In the genomic region with DNA sequence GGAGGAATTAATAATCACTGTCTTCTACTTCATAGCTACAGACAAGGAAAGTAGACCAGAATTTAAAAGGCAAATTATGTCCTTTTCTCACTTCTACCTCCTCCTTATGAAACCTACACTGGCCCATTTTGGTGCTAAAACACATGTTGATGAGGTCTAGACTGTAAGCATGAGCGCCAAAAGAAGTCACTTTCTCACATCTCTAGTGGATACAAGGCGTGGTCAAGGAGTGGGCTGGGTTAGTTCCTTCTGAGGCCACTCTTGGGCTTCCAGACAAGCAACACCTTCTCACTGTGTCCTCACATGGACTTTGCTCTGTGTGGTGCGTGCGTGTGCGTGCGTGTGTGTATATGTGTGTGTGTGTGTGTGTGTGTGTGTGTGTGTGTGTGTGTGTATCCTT, we compare ENCODE assay signal across 22 mouse cellular contexts. TPM values are rescaled to one million over a fixed set of nuclear protein-coding genes. Genes with fewer than 3 reads are reported as not detected.
DNase-seq lines count a peak whose midpoint lies in the region; ATAC-seq and TF ChIP-seq lines count a peak whose summit lies in the region.
"Had no signal": no experiment of that assay in that cellular context is flagged by ENCODE, and none has a peak within 500 bp of the region (broad histone marks: within the 10 kb centered on the region; RNA-seq: fewer than 3 reads in every experiment).

No protein-coding gene starts in this region.

- H3K36me3 ChIP-seq in stomach, postnatal 0 days (ENCODE audit: control insufficient read depth, insufficient read depth, low read length): no peaks in the 10 kb centered on the region
- H3K36me3 ChIP-seq: embryonic facial prominence, embryonic 12.5 days; embryonic facial prominence, embryonic 15.5 days; forebrain, embryonic 15.5 days; hindbrain, embryonic 10.5 days; hindbrain, embryonic 13.5 days; intestine, embryonic 15.5 days had no signal

- H3K9ac ChIP-seq in stomach, postnatal 0 days (ENCODE audit: low read length): no peak overlapping the region
- H3K9ac ChIP-seq: embryonic facial prominence, embryonic 12.5 days; embryonic facial prominence, embryonic 15.5 days; forebrain, embryonic 15.5 days; hindbrain, embryonic 13.5 days; intestine, embryonic 15.5 days had no signal

- no peak for TF ChIP-seq EP300 in stomach, postnatal 0 days (optimal IDR thresholded peaks at IDR 0.05)

- H3K4me3 ChIP-seq in stomach, postnatal 0 days (ENCODE audit: low read depth, low read length): no peak overlapping the region
- H3K4me3 ChIP-seq: embryonic facial prominence, embryonic 12.5 days; embryonic facial prominence, embryonic 15.5 days; forebrain, embryonic 15.5 days; hindbrain, embryonic 10.5 days; hindbrain, embryonic 13.5 days; intestine, embryonic 15.5 days had no signal

- H3K4me2 ChIP-seq in stomach, postnatal 0 days (replicated peaks; ENCODE audit: low read depth): no peak overlapping the region
- H3K4me2 ChIP-seq: embryonic facial prominence, embryonic 12.5 days; embryonic facial prominence, embryonic 15.5 days; forebrain, embryonic 15.5 days; heart, embryonic 11.5 days; hindbrain, embryonic 13.5 days; intestine, embryonic 15.5 days had no signal

- no peak overlapping the region for H3K27ac ChIP-seq in stomach, postnatal 0 days (replicated peaks)
- H3K27ac ChIP-seq: embryonic facial prominence, embryonic 12.5 days; embryonic facial prominence, embryonic 15.5 days; forebrain, embryonic 15.5 days; hindbrain, embryonic 10.5 days; hindbrain, embryonic 13.5 days; intestine, embryonic 15.5 days had no signal

- no peak for TF ChIP-seq CTCF in stomach, postnatal 0 days (IDR thresholded peaks at IDR 0.05; ENCODE audit: low read depth)

- no peaks in the 10 kb centered on the region for H3K9me3 ChIP-seq in stomach, postnatal 0 days (ENCODE audit: control insufficient read depth, low read length)
- H3K9me3 ChIP-seq: embryonic facial prominence, embryonic 12.5 days; embryonic facial prominence, embryonic 15.5 days; forebrain, embryonic 15.5 days; hindbrain, embryonic 10.5 days; hindbrain, embryonic 13.5 days; intestine, embryonic 15.5 days had no signal

- no peaks in the 10 kb centered on the region for H3K4me1 ChIP-seq in stomach, postnatal 0 days (replicated peaks; ENCODE audit: control insufficient read depth, insufficient read depth)
- H3K4me1 ChIP-seq: forebrain, embryonic 15.5 days; intestine, embryonic 15.5 days had no signal

- peak; percentile 39 for DNase-seq in heart, adult 11 months
- DNase-seq in heart, postnatal 4 days: no peak
- peak; percentile 55 for DNase-seq in right cerebral cortex, adult 18-20 months
- no peak for DNase-seq in right cerebral cortex, adult 2 months (ENCODE audit: low spot score in 2 of 2)
- DNase-seq in stomach, postnatal 0 days (ENCODE audit: low spot score): peak; percentile 7
- DNase-seq in adrenal gland, postnatal 4 days (ENCODE audit: low spot score in 2 of 2): no peak
- DNase-seq: adrenal gland, adult 2 months; adrenal gland, postnatal 14 days; B cell, adult 2 months; cerebellum, adult 18-20 months; cerebellum, adult 9-10 months; gastrocnemius, postnatal 25 days had no signal

- H3K27me3 ChIP-seq in stomach, postnatal 0 days (ENCODE audit: control insufficient read depth, insufficient read depth, low read length): no peaks in the 10 kb centered on the region
- H3K27me3 ChIP-seq: embryonic facial prominence, embryonic 12.5 days; embryonic facial prominence, embryonic 15.5 days; forebrain, embryonic 15.5 days; hindbrain, embryonic 13.5 days; intestine, embryonic 15.5 days had no signal

- ATAC-seq in stomach, postnatal 0 days (ENCODE audit: low FRiP score, low TSS enrichment): no peak
- no peak for ATAC-seq in granulocyte monocyte progenitor cell, adult 5-6 weeks (replicated peaks; ENCODE audit: poor library complexity, severe bottlenecking)
- ATAC-seq: forebrain, embryonic 15.5 days; hindbrain, embryonic 16.5 days; intestine, embryonic 15.5 days had no signal

- WGBS in stomach, postnatal 0 days: 87% methylated on average over 6 of the region's 6 CpGs

RNA-seq across cellular contexts. Expression of a gene that starts 56.4 kb away (rescaled TPM):
- under 1 TPM; 0.86 TPM for total RNA-seq in heart, postnatal 4 days (2021)
- polyA plus RNA-seq in stomach, postnatal 0 days (2015; fragmentation: Nextera tagmentation; extraction: Ambion mirVana): 0.35 and 0.44 TPM in 2 replicates
- not detected in 2 replicates for total RNA-seq in granulocyte monocyte progenitor cell, adult 5-6 weeks (2014; fragmentation: Nextera tagmentation)
- not detected in 2 replicates for total RNA-seq in granulocyte monocyte progenitor cell, adult 5-6 weeks (2017)
- total RNA-seq in adrenal gland, postnatal 4 days (2021): 1 to 10 TPM; 1.5 to 3.4 TPM
- total RNA-seq: MEL had no signal

Comparison
In these comparisons a context has a peak if more than half of its experiments do, and no peak if none do; other contexts are left out.
1. DNase-seq: peak in heart, adult 11 months (single experiment), right cerebral cortex, adult 18-20 months (single experiment) and stomach, postnatal 0 days (single experiment); none in heart, postnatal 4 days (single experiment), right cerebral cortex, adult 2 months (0 of 2) and adrenal gland, postnatal 4 days (0 of 2).